Mouse (Mus musculus) heart, embryonic 12.5 days (tissue): ENCODE data around the gene S1pr4. TPM values are rescaled to one million over a fixed set of nuclear protein-coding genes. Genes with fewer than 3 reads are reported as not detected.

Experiments used
- ATAC-seq: fragments of 200-750 bp; cut with Nextera tagmentation; 2 replicates; pipeline ENCODE4 v1.8.0; 2017; ENCODE audit warnings: moderate TSS enrichment, moderate library complexity; ENCODE audit not compliant: insufficient number of reproducible peaks, low FRiP score
- H3K27ac ChIP-seq: fragments of 300-500 bp; sonication (generic); 2 replicates; pipeline ENCODE4 v1.5.1; 2016; ENCODE audit warnings: mild to moderate bottlenecking, moderate library complexity; ENCODE audit not compliant: poor library complexity, severe bottlenecking
- H3K27me3 ChIP-seq: fragments of 300-500 bp; sonication (generic); replicated peaks from 2 replicates; pipeline ENCODE4 v1.6.1; 2016; ENCODE audit warnings: mild to moderate bottlenecking, moderate library complexity
- H3K36me3 ChIP-seq: fragments of 300-500 bp; sonication (generic); 2 replicates; pipeline ENCODE4 v1.6.1; 2016; ENCODE audit warnings: mild to moderate bottlenecking, moderate library complexity
- H3K4me1 ChIP-seq: fragments of 300-500 bp; sonication (generic); replicated peaks from 2 replicates; pipeline ENCODE4 v1.6.1; 2016; ENCODE audit warnings: mild to moderate bottlenecking
- H3K4me2 ChIP-seq: fragments of 300-500 bp; sonication (generic); 2 replicates; pipeline ENCODE4 v1.6.1; 2016; ENCODE audit warnings: mild to moderate bottlenecking, moderate library complexity
- H3K4me3 ChIP-seq: fragments of 300-500 bp; sonication (generic); 2 replicates; pipeline ENCODE4 v1.5.1; 2016; ENCODE audit warnings: mild to moderate bottlenecking
- H3K9ac ChIP-seq: fragments of 300-500 bp; sonication (generic); 2 replicates; pipeline ENCODE4 v1.6.1; 2016; ENCODE audit warnings: mild to moderate bottlenecking, moderate library complexity
- H3K9me3 ChIP-seq: fragments of 300-500 bp; sonication (generic); replicated peaks from 2 replicates; pipeline ENCODE4 v1.6.1; 2016; ENCODE audit warnings: mild to moderate bottlenecking, moderate library complexity
- WGBS: fragments of 180-500 bp; shearing (Covaris S2); methylation state at CpG from one replicate; pipeline ENCODE4 v1.1.7; 2016; 5-methylcytosine and 5-hydroxymethylcytosine counted together
- polyA plus RNA-seq: library from polyadenylated mRNA; unstranded; fragments of >200 nt; fragmentation: Nextera tagmentation; extraction: Ambion mirVana; gene quantifications from 2 replicates; pipeline ENCODE4 v1.2.1, GENCODE M21; 2016

The S1pr4 gene
- polyA plus RNA-seq, 1 experiment from 2014 or later, result 0.52 TPM

GRCm38 (mm10) chr10:81462917-81463316 is 37.0 kb downstream of the S1pr4 start:
- ATAC-seq, result no peak
- H3K9ac ChIP-seq, result no peak overlapping the region
- H3K4me3 ChIP-seq, result no peak overlapping the region
- H3K4me2 ChIP-seq, result no peak overlapping the region
- H3K36me3 ChIP-seq, result no peaks in the 10 kb centered on the region
- no peaks in the 10 kb centered on the region for H3K9me3 ChIP-seq
- peaks cover 100% of the 10 kb centered on the region for H3K27me3 ChIP-seq
- H3K4me1 ChIP-seq, result peaks cover 7% of the 10 kb centered on the region
- H3K27ac ChIP-seq, result no peak overlapping the region
- 74% methylated on average over 7 of the region's 7 CpGs for WGBS

- Histone ChIP-seq H3K9ac (no peak overlapping the region), H3K36me3 (no peaks in the 10 kb centered on the region), H3K27ac (no peak overlapping the region), H3K9me3 (no peaks in the 10 kb centered on the region), H3K27me3 (peaks cover 100% of the 10 kb centered on the region), H3K4me2 (no peak overlapping the region), H3K4me3 (no peak overlapping the region), H3K4me1 (peaks cover 7% of the 10 kb centered on the region)
- 33% methylated on average over 7 of the region's 7 CpGs for WGBS
- ATAC-seq, result no peak
These were observed 37.5 kb downstream of the S1pr4 start for GRCm38 (mm10) chr10:81462415-81462804.

- Histone ChIP-seq H3K27me3 (peaks cover 100% of the 10 kb centered on the region), H3K27ac (no peak overlapping the region), H3K9ac (no peak overlapping the region; the same call in 1 of the 2 replicates), H3K9me3 (no peaks in the 10 kb centered on the region), H3K4me2 (no peak overlapping the region), H3K4me1 (peaks cover 7% of the 10 kb centered on the region), H3K36me3 (no peaks in the 10 kb centered on the region), H3K4me3 (no peak overlapping the region)
- no peak for ATAC-seq
- WGBS, result 6% methylated on average over 16 of the region's 16 CpGs
These were observed 38.1 kb downstream of the S1pr4 start for GRCm38 (mm10) chr10:81461673-81462414.

- Histone ChIP-seq H3K27me3 (peaks cover 100% of the 10 kb centered on the region), H3K9ac (no peak overlapping the region), H3K9me3 (no peaks in the 10 kb centered on the region), H3K36me3 (no peaks in the 10 kb centered on the region), H3K4me2 (no peak overlapping the region), H3K4me1 (peaks cover 7% of the 10 kb centered on the region), H3K4me3 (no peak overlapping the region), H3K27ac (no peak overlapping the region)
- WGBS, result 34% methylated on average over 11 of the region's 11 CpGs
- ATAC-seq, result no peak
These were observed 39.0 kb downstream of the S1pr4 start for GRCm38 (mm10) chr10:81460951-81461350.

DNA sequence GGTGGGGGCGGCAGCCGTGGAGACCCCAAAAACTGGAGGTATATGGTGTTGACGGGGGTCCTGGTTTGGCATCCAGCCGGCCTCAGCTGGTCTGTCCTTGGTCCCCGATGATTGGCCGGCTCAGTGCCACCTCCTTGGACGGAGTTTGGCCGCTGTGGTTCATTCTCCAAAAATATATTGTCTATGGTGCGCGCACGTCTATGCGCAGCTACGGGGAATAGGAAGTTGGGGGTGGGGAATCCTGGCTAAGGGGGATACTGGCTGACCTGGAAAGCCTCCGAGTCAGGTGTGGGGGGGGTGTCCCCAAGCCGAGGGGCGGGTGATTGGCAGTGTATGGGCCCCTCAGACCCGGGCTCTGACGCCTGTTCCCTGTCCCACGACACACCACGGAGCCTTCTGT is 39.5 kb downstream of the S1pr4 start:
- peaks cover 100% of the 10 kb centered on the region for H3K27me3 ChIP-seq
- H3K27ac ChIP-seq, result no peak overlapping the region
- WGBS, result 25% methylated on average over 20 of the region's 20 CpGs
- peaks cover 7% of the 10 kb centered on the region for H3K4me1 ChIP-seq
- no peaks in the 10 kb centered on the region for H3K9me3 ChIP-seq
- H3K9ac ChIP-seq, result no peak overlapping the region
- H3K36me3 ChIP-seq, result no peaks in the 10 kb centered on the region
- no peak for ATAC-seq
- 0 out of 2 replicates have a peak overlapping the region, but pooled peaks have one; percentile 11 for H3K4me3 ChIP-seq
- H3K4me2 ChIP-seq, result no peak overlapping the region; the same call in 1 of the 2 replicates

- no peaks in the 10 kb centered on the region for H3K36me3 ChIP-seq
- H3K4me1 ChIP-seq, result peaks cover 5% of the 10 kb centered on the region
- peaks cover 100% of the 10 kb centered on the region for H3K27me3 ChIP-seq
- no peak for ATAC-seq
- H3K4me2 ChIP-seq, result no peak overlapping the region
- no peaks in the 10 kb centered on the region for H3K9me3 ChIP-seq
- WGBS, result 67% methylated on average over 21 of the region's 21 CpGs
- no peak overlapping the region for H3K27ac ChIP-seq
- H3K4me3 ChIP-seq, result no peak overlapping the region
- no peak overlapping the region for H3K9ac ChIP-seq
These were observed 40.5 kb downstream of the S1pr4 start for GRCm38 (mm10) chr10:81459399-81459798.

DNA sequence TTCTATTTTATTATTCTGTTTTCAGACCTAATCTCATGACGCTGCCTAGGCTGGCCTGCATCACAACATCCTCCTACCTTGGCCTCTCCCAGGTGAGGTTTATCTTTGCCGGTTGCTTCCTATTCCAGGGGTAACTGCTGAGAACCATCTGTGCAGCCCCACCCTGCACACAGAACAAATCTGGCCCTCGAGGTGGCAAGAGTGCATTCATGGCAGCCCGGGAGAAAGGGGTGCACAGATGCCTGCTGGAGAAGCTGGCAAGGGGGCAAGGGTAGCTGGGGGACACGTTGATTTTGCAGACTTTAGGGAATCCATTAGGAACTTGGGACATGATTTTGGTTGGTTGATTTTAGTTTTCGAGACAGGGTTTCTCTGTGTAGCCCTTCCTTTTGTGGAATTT is 41.7 kb downstream of the S1pr4 start:
- ATAC-seq, result no peak
- H3K27me3 ChIP-seq, result peaks cover 100% of the 10 kb centered on the region
- 81% methylated on average over 6 of the region's 6 CpGs for WGBS
- no peak overlapping the region for H3K9ac ChIP-seq
- H3K36me3 ChIP-seq, result no peaks in the 10 kb centered on the region
- no peak overlapping the region for H3K4me3 ChIP-seq
- no peak overlapping the region for H3K4me2 ChIP-seq
- H3K27ac ChIP-seq, result no peak overlapping the region
- no peaks in the 10 kb centered on the region; the same call in 1 of the 2 replicates for H3K4me1 ChIP-seq
- H3K9me3 ChIP-seq, result no peaks in the 10 kb centered on the region

DNA sequence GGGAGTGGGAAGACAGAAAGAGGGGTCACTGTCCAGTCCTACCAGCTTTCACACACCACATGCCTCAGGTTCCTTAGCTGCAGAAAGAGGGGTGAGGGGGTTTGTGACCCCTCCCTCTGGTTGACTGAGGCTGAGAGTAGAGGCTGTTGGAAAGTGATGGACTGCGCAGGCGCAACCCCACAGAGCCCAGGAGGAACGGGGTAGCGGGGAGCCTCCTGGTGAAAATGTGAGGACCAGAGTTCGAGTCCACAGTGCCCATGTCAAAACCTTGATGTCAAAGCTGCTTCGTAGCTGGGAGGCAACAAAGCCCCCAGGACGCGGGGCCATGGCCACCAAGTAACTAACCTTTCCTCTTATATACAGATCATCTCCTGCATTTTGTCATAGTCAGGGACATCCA is 42.3 kb downstream of the S1pr4 start:
- H3K36me3 ChIP-seq, result no peaks in the 10 kb centered on the region
- H3K4me2 ChIP-seq, result no peak overlapping the region
- no peak overlapping the region for H3K4me3 ChIP-seq
- no peak overlapping the region for H3K27ac ChIP-seq
- H3K9me3 ChIP-seq, result no peaks in the 10 kb centered on the region
- H3K4me1 ChIP-seq, result peaks cover under 1% of the 10 kb centered on the region; the same call in 1 of the 2 replicates
- H3K9ac ChIP-seq, result no peak overlapping the region
- peaks cover 100% of the 10 kb centered on the region for H3K27me3 ChIP-seq
- WGBS, result 80% methylated on average over 8 of the region's 8 CpGs
- no peak for ATAC-seq

- Histone ChIP-seq H3K9ac (no peak overlapping the region), H3K4me2 (no peak overlapping the region), H3K4me1 (peaks cover 5% of the 10 kb centered on the region; the same call in 1 of the 2 replicates), H3K27me3 (peaks cover 100% of the 10 kb centered on the region), H3K9me3 (no peaks in the 10 kb centered on the region), H3K27ac (no peak overlapping the region), H3K36me3 (no peaks in the 10 kb centered on the region), H3K4me3 (no peak overlapping the region)
- ATAC-seq, result no peak
- WGBS, result 35% methylated on average over 12 of the region's 12 CpGs
These were observed 42.9 kb downstream of the S1pr4 start for GRCm38 (mm10) chr10:81456983-81457563.

DNA sequence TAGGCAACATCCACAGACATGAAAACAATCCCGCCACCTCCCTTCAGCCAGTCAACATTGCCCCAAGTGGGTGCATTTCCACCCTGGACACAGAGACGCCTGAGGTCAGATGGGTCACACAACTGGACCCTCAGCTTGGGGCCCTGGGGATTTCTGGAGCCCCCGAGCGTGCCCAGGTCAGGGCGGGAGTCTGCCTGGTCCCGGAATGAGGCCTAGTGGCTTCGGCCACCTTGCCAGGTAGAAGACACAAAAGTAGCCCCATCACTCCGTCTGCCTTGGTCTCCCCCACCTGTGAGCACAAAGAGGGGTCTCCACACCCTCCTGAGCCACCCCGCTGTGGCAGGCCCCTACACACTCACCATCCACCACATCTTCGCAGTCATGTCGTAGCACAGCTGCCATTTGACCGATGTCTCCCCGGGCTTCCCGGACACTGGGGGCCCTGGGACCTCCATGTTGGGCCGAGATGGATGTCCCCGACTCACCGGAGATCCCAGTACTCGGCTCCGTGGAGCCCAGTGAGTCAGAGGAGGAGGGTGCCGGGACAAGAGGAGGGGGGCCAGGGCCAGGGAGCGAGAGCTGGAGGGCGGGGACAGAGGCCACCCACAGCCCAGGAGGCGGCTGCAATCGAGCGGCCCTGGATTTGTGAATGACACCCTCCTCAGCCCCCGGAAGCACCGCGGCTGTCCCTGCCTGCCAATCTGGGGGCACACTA is 44.6 kb downstream of the S1pr4 start, which contains the start of gene Nfic:
Gene Nfic, minus strand, starts transcription at position 455 of the 715 bp plus-strand sequence.
- H3K27ac ChIP-seq, result no peak within 1 kb of the TSS
- H3K4me2 ChIP-seq, result no peak within 1 kb of the TSS
- H3K9me3 ChIP-seq, result no peaks in the 10 kb centered on the region
- no peak within 1 kb of the TSS for H3K4me3 ChIP-seq
- no peaks in the 10 kb centered on the region for H3K36me3 ChIP-seq
- no peak for ATAC-seq
- peaks cover 5% of the 10 kb centered on the region; the same call in 1 of the 2 replicates for H3K4me1 ChIP-seq
- H3K27me3 ChIP-seq, result peaks cover 100% of the 10 kb centered on the region
- H3K9ac ChIP-seq, result no peak within 1 kb of the TSS
- 58% methylated on average over 28 of the region's 28 CpGs for WGBS

- Histone ChIP-seq H3K4me3 (no peak overlapping the region), H3K4me2 (no peak overlapping the region), H3K4me1 (0 out of 2 replicates have a peak, but pooled peaks cover 5% of the 10 kb centered on the region), H3K9me3 (no peaks in the 10 kb centered on the region), H3K36me3 (no peaks in the 10 kb centered on the region), H3K27me3 (peaks cover 89% of the 10 kb centered on the region), H3K9ac (no peak overlapping the region), H3K27ac (no peak overlapping the region)
- no peak for ATAC-seq
- WGBS, result 67% methylated on average over 2 of the region's 2 CpGs
These were observed 45.8 kb downstream of the S1pr4 start for GRCm38 (mm10) chr10:81454106-81454505.
